Mouse (Mus musculus): Measurements from ENCODE around the gene Ccdc155. TPM values are rescaled to one million over a fixed set of nuclear protein-coding genes. Genes with fewer than 3 reads are reported as not detected.

The Ccdc155 gene
- polyA plus RNA-seq, 1 experiment, result not detected

GRCm38 (mm10) chr7:45240109-45240508 is 35.4 kb upstream of the Ccdc155 start:
- Histone ChIP-seq H3K36me3 (ENCODE audit: control insufficient read depth, insufficient read depth) (no peaks in the 10 kb centered on the region), H3ac (ENCODE audit: control insufficient read depth, insufficient read length, low read depth) (no peak overlapping the region), H3K79me2 (ENCODE audit: control insufficient read depth, insufficient read depth) (no peaks in the 10 kb centered on the region), H3K27me3 (ENCODE audit: control insufficient read depth, insufficient read depth, insufficient read length) (peaks cover 8% of the 10 kb centered on the region), H3K4me3 (ENCODE audit: insufficient read depth, poor library complexity, severe bottlenecking) (no peak overlapping the region), H3K79me3 (ENCODE audit: low read depth) (no peaks in the 10 kb centered on the region)
- TF ChIP-seq MAX (IDR thresholded peaks at IDR 0.05), result no peak
- no peak for TF ChIP-seq CTCF (IDR thresholded peaks at IDR 0.05; ENCODE audit: control insufficient read depth, insufficient read depth, insufficient read length)
- TF ChIP-seq MYOG (IDR thresholded peaks at IDR 0.05; ENCODE audit: control insufficient read depth, extremely low read depth, insufficient read length), result no peak
- no peak for TF ChIP-seq CEBPB (IDR thresholded peaks at IDR 0.05; ENCODE audit: low read depth)
- TF ChIP-seq USF1 (IDR thresholded peaks at IDR 0.05; ENCODE audit: low read depth), result no peak
- TF ChIP-seq FOSL1 (IDR thresholded peaks at IDR 0.05; ENCODE audit: insufficient read depth, low read length, poor library complexity, severe bottlenecking), result no peak
- TF ChIP-seq MYOD1 (IDR thresholded peaks at IDR 0.05; ENCODE audit: control insufficient read depth, insufficient read length, low read depth), result no peak

DNA sequence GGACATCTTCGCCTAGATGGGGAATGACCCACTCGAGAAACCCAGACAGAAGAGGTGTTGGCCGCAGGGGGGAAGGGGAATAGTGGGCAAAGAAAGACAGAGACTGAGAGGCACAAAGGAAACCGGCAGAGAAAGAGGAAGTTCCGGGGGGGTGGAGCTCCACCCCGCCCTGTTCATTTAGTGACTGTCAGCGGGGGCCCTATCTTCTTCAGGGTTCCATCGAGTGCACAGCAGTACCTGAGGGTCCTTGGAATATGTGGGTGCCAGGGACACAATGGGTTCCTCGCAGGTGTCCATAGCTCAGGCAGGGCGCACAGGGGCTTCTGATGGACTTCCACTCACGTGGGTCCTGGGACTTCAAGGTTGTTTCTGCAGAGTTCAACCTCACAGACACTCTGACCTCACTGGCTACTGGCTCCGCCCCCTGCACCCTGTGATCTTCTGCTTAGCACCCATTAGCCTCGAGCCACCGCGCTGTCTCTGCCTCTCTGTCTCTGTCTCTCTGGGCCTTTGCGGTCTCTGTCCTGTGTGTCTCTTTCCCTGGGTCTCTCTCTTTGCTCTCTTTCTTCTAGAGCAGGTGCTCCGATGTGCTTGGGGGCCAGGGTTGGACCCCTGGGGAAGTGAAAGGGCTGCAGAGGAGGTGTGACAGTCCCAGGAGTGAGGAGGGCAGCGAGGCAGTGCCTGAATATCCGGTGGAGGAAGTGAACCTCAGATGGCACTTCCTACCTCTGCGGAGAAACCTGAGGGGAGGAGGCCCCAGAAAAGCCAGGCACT is 34.2 kb upstream of the Ccdc155 start, which contains the start of gene Cd37:
Gene Cd37 (minus strand): TSS at position 393 of the 774 bp plus-strand sequence.
- Histone ChIP-seq H3ac (ENCODE audit: control insufficient read depth, insufficient read length, low read depth) (no peak within 1 kb of the TSS), H3K4me3 (ENCODE audit: insufficient read depth, poor library complexity, severe bottlenecking) (no peak within 1 kb of the TSS), H3K79me3 (ENCODE audit: low read depth) (no peaks in the 10 kb centered on the region), H3K27me3 (ENCODE audit: control insufficient read depth, insufficient read depth, insufficient read length) (peaks cover 8% of the 10 kb centered on the region), H3K79me2 (ENCODE audit: control insufficient read depth, insufficient read depth) (no peaks in the 10 kb centered on the region), H3K36me3 (ENCODE audit: control insufficient read depth, insufficient read depth) (no peaks in the 10 kb centered on the region)
- no peak for TF ChIP-seq USF1 (IDR thresholded peaks at IDR 0.05; ENCODE audit: low read depth)
- no peak for TF ChIP-seq CEBPB (IDR thresholded peaks at IDR 0.05; ENCODE audit: low read depth)
- no peak for TF ChIP-seq MYOD1 (IDR thresholded peaks at IDR 0.05; ENCODE audit: control insufficient read depth, insufficient read length, low read depth)
- TF ChIP-seq FOSL1 (IDR thresholded peaks at IDR 0.05; ENCODE audit: insufficient read depth, low read length, poor library complexity, severe bottlenecking), result no peak
- TF ChIP-seq MAX (IDR thresholded peaks at IDR 0.05), result no peak
- TF ChIP-seq CTCF (IDR thresholded peaks at IDR 0.05; ENCODE audit: control insufficient read depth, insufficient read depth, insufficient read length), result no peak
- TF ChIP-seq MYOG (IDR thresholded peaks at IDR 0.05; ENCODE audit: control insufficient read depth, extremely low read depth, insufficient read length), result no peak

DNA sequence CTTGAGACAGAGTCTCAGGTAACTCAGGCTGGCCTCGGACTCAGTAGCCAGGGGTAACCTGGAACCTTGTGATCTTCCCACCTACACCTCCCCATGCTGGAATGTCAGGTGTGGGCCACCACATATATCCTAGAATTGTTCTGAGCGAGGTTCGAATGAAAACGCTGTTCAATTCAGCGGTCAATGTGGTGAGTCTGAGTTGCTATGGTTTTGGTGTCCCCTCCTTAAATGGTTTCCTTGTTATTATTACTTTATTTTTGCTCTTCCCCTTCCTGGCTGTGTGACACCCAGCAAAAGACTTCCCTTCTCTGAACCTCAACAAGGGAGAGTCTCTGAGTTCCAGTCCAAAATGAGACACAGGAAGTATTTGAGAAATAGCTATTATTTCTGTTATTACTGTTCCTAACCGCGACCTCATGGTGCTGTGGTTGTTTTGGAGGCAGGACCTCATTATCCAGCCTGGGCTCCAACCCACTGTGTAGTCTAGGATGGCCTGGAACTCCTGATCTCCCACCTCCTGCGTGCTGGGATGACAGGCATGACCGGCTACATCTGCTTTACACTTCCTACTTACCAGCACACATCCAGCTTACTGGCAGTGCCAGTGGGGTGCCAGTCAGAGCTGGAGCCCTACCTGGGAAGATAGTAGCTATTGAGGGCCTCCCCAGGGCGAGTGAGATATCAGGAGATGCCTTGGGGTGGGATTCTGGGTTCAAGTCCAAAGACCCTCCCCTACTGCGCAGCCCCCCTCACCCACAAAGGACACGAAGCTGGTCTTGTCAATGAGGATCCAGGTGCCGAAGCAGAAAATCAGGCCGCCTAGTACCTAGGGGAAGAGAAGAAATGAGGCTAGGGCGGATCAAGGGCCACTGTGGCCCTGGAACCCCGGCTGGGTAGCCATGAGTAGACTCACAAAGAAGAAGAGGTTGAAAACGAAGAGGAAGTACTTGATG is 33.3 kb upstream of the Ccdc155 start:
- peaks cover 8% of the 10 kb centered on the region for H3K27me3 ChIP-seq (ENCODE audit: control insufficient read depth, insufficient read depth, insufficient read length)

DNA sequence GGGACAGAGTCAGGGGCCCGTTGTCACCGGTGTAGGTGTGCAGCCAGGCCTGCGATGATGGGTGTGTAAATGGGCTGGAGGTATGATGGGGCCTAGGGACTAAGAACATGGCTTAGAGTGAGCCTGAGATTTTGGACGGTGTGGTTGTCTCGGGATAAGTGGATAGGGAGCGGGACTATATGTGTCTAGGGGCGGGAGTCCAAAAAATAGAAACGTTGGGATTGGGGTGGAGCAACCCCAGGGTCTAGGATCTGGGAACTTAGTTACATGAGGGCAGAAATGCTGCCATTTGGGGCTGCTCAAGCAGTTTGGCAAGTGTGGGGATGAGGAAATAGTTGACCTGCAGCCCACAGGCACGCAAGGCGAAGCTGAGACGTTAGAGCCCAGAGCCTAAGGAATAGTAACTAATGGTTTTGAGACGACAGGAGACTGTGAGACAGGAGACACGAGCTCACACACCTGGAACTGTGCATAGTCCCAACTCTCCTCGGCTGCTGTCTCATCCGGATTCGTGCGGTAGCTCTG is 31.0 kb upstream of the Ccdc155 start:
- no peaks in the 10 kb centered on the region for H3K79me2 ChIP-seq (ENCODE audit: control insufficient read depth, insufficient read depth)
- no peak overlapping the region for H3ac ChIP-seq (ENCODE audit: control insufficient read depth, insufficient read length, low read depth)
- TF ChIP-seq MAX (IDR thresholded peaks at IDR 0.05) (no peak), FOSL1 (IDR thresholded peaks at IDR 0.05; ENCODE audit: insufficient read depth, low read length, poor library complexity, severe bottlenecking) (no peak), CTCF (IDR thresholded peaks at IDR 0.05; ENCODE audit: control insufficient read depth, insufficient read depth, insufficient read length) (no peak), MYOD1 (IDR thresholded peaks at IDR 0.05; ENCODE audit: control insufficient read depth, insufficient read length, low read depth) (no peak), CEBPB (IDR thresholded peaks at IDR 0.05; ENCODE audit: low read depth) (no peak), USF1 (IDR thresholded peaks at IDR 0.05; ENCODE audit: low read depth) (no peak), MYOG (IDR thresholded peaks at IDR 0.05; ENCODE audit: control insufficient read depth, extremely low read depth, insufficient read length) (no peak)
- no peaks in the 10 kb centered on the region for H3K79me3 ChIP-seq (ENCODE audit: low read depth)
- H3K4me3 ChIP-seq (ENCODE audit: insufficient read depth, poor library complexity, severe bottlenecking), result no peak overlapping the region
- H3K27me3 ChIP-seq (ENCODE audit: control insufficient read depth, insufficient read depth, insufficient read length), result peaks cover 8% of the 10 kb centered on the region
- peaks cover 6% of the 10 kb centered on the region for H3K36me3 ChIP-seq (ENCODE audit: control insufficient read depth, insufficient read depth)

More for the DNA sequence above, 33.3 kb upstream of the Ccdc155 start:
- TF ChIP-seq MYOD1 (IDR thresholded peaks at IDR 0.05; ENCODE audit: control insufficient read depth, insufficient read length, low read depth) (no peak), FOSL1 (IDR thresholded peaks at IDR 0.05; ENCODE audit: insufficient read depth, low read length, poor library complexity, severe bottlenecking) (no peak), MAX (IDR thresholded peaks at IDR 0.05) (no peak)
- Histone ChIP-seq H3K36me3 (ENCODE audit: control insufficient read depth, insufficient read depth) (no peaks in the 10 kb centered on the region), H3K4me3 (ENCODE audit: insufficient read depth, poor library complexity, severe bottlenecking) (no peak overlapping the region), H3K79me2 (ENCODE audit: control insufficient read depth, insufficient read depth) (no peaks in the 10 kb centered on the region), H3ac (ENCODE audit: control insufficient read depth, insufficient read length, low read depth) (no peak overlapping the region), H3K79me3 (ENCODE audit: low read depth) (no peaks in the 10 kb centered on the region)

- Histone ChIP-seq H3K79me2 (ENCODE audit: control insufficient read depth, insufficient read depth) (no peaks in the 10 kb centered on the region), H3K27me3 (ENCODE audit: control insufficient read depth, insufficient read depth, insufficient read length) (peaks cover 4% of the 10 kb centered on the region), H3ac (ENCODE audit: control insufficient read depth, insufficient read length, low read depth) (no peak overlapping the region), H3K79me3 (ENCODE audit: low read depth) (no peaks in the 10 kb centered on the region), H3K36me3 (ENCODE audit: control insufficient read depth, insufficient read depth) (peaks cover 6% of the 10 kb centered on the region), H3K4me3 (ENCODE audit: insufficient read depth, poor library complexity, severe bottlenecking) (no peak overlapping the region)
- TF ChIP-seq MAX (IDR thresholded peaks at IDR 0.05) (no peak), CEBPB (IDR thresholded peaks at IDR 0.05; ENCODE audit: low read depth) (no peak), USF1 (IDR thresholded peaks at IDR 0.05; ENCODE audit: low read depth) (no peak), MYOD1 (IDR thresholded peaks at IDR 0.05; ENCODE audit: control insufficient read depth, insufficient read length, low read depth) (no peak), CTCF (IDR thresholded peaks at IDR 0.05; ENCODE audit: control insufficient read depth, insufficient read depth, insufficient read length) (no peak), MYOG (IDR thresholded peaks at IDR 0.05; ENCODE audit: control insufficient read depth, extremely low read depth, insufficient read length) (no peak), FOSL1 (IDR thresholded peaks at IDR 0.05; ENCODE audit: insufficient read depth, low read length, poor library complexity, severe bottlenecking) (no peak)
Measured at GRCm38 (mm10) chr7:45234922-45235571, 30.4 kb upstream of the Ccdc155 start.

Measured in C2C12 (cell line).